Mouse (Mus musculus): ENCODE measurements around the gene Mrpl46.
A peak's percentile ranks its signal among the peaks of the same experiment; 100 is the strongest.

Mrpl46 gene

DNA sequence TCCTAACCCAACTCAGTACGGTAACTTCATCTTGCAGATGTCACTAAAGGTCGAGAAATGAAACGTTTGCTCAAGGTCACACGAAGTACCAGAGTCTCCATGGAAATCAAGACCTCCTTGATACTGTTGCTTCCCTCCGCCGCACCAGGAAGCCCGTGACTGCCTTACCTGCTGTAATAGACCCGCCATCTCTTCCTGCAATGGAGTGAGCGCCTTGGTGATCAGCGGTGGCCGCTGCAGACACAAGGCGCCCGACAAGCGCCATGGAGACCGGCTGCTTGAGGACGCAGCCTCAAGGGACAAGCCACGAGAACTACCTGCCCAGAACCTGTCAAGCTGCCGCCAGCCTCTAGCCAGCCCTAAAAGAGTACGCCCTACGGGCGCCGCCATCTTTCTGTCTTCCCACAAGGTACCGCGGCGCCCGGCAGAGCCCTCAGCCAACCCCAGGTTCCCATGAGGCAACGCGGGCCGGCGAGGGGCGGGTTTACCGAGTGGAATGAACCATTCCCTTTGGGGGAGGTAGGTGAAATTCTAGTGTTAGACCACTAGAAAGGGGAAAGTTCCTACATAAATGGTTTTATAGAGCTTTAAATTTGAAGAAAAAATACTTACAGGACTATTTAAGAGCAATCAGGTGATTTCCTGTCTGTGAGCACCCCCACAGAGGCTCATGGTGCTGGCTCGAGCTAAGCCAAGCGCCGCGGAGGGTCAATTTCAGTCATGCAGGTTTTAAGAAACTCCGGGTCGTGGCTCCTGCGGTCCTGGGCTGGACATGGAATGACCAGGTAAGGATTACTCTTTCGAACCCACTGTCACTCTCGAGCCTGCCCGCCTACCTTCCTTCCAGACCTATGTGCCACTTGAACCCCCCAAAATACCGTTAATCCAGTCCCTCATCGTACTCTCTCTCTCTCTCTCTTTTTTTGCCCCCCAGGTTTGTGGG, at the start of gene Mrpl46, which contains the start of gene Mrps11:
TSS of gene Mrpl46 (minus strand) at position 893 of the 943 bp plus-strand sequence.
TSS of gene Mrps11 (plus strand) at position 481 of the 943 bp plus-strand sequence.
- peak; percentile 90 to 96 for DNase-seq (ENCODE audit: inconsistent age in 2 of 2, low spot score in 1 of 2)

DNA sequence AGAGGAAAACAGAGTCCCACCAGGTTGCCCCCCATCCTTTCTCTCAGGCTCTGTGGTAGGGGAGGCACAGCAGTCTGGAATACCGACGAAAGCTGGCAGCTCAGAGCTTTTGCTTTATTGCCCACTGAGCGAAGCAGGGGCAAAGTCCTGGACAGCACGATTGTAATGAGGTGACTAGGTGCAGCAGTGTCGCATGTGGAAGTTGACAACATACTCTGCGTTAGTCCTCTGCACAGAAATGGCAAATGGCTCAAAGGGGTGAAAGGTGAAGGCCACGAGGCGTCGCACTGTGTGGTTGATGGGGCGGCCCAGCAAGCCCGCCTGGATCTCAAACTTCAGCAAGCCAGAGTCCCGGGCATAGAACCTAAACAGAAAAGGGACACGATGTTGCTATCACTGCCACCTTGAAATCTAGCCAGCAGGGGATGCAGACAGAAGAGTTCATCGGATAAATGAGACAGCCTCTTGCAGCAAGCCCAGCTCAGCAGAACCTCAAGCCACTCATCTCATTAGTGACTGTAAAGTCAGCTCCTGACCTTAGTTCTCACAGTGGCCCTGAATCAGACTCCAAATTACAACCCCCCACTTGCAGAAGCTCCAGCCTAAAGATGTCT, 44.5 kb upstream of the Mrpl46 start:
- peak; percentile 72 to 73 for DNase-seq (ENCODE audit: inconsistent age in 2 of 2, low spot score in 1 of 2)

DNA sequence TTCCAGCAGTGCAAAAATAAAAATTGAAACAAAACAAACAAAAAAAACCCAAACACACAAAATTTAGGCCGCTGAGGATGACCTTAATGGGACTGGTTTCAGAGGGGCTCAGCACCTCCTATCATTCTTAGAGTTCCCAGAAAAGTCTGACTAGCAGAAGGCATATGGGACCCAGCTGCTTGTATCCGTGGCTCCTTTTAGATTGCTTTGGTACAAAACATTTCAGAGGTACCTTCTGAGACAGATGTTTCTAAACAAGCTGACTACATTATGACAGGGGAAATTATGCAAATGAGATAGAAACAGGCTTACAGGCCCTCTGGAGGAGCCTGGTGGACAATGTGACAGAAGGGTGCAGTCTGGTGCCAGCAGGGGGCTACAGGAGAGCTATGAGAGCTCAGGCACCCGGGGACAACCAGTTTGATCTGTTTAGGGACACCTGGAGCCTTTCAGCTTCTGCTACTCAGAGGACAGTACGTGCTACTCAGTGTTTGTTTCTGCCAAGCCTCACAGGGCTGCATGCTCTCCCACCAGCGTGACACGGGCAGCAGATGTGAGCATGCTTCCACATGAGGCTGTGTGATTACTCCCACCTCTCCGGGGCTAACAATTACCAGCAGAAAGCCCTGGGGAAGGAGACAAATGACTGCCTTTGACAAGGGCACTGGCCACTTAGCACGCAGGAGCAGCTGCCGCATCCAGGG, 43.5 kb upstream of the Mrpl46 start:
- DNase-seq (ENCODE audit: inconsistent age in 2 of 2, low spot score in 1 of 2): peak; percentile 35 to 48

DNA sequence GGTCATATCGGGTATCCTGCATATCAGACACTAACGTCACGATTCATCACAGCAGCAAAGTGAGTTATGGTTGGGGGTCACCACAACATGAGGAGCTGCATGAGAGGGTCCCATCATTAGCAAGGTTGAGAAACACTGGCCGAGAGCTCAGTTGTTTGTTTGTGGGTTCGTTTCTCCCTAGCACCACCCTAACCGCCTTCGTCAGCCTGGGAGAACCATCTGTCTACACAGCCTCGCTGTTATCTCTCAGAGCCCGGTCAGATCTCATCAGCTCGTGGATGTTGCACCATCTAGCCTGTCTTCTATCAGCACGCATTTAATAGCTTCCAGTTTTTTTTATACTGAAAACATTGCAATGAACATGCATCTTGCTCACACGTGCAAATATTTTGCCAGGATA, 35.0 kb upstream of the Mrpl46 start:
- peak in 1 of 2 experiments; percentile 33 for DNase-seq (ENCODE audit: inconsistent age in 2 of 2, low spot score in 1 of 2)

DNA sequence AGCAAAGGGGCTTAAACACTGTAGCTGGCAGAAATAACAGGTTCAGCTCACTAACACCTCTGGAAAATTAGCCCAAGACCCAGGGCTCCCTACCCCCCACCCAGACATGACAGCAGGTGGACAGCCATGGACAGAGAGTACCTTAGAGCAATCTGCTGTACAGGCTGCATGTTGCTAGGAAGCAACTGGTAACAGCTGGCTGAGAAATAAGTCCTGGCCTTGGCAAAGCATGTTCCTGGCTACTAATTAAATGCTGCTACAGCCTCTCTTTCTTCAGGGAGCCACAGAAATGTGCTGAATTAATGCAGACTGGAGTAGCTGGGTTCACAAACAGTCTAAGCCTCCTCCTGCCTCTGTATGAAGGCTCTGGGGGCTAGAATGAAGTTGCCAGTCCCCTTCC, 31.4 kb upstream of the Mrpl46 start:
- DNase-seq (ENCODE audit: inconsistent age in 2 of 2, low spot score in 1 of 2): no peak

DNA sequence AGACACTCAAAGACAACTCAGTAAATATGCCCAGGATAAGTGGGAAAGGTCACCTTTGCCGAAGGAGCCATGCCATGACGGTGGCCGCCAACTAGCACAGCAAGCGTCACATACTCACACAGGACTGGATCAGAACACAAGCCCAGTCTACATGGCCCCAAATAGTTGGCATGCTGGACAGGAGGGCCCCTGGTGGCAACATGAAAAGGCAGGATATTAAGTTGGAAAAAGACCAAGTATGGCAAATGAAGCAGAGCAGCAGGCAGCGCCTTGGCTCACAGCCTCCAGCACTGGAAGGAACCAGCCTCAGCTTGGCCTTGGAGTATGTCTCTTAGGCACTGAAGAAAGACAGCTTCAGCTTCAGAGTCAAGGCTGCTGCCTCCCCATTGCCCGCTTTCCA, 30.5 kb upstream of the Mrpl46 start:
- peak in 1 of 2 experiments; percentile 56 for DNase-seq (ENCODE audit: inconsistent age in 2 of 2, low spot score in 1 of 2)

DNA sequence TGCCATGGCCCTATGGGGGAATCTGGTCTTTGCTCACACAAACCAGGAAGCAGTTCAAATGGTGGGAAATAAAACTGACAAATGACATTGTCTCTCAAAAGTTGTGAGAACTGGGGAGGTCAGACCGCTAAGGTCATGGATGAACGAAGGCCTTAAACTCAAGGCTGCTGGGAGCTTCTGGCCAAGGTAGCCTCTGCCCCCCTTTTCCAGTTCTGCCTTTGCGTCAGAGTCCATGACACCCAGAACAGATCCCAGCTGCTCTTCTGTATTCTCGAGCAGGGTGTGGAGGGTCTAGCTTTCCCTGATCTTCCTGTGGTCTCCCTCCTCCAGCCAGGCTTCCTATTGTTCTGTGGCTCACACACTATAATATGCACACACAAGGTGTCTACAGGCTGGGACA, 23.9 kb upstream of the Mrpl46 start:
- DNase-seq (ENCODE audit: inconsistent age in 2 of 2, low spot score in 1 of 2): peak in 1 of 2 experiments; percentile 67

DNA sequence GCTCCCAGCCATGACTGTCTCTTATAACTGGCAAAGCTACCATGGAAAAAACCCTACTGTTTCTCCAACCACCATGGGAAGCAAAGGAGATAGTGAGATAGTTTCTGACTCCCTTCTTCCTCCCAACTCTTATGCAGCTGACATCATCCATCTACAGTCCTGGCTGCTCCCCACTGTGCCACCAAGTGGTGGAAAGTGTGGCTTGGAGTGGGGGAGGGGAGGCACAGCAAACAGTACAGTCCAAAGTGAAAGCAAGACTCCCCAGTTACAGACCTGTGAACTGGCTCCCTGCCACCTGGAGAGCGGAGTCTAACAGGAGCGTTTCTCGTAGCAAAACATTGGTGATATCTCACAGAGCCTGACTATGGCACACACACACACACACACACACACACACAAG, 20.5 kb upstream of the Mrpl46 start:
- peak in 1 of 2 experiments; percentile 56 for DNase-seq (ENCODE audit: inconsistent age in 2 of 2, low spot score in 1 of 2)

DNA sequence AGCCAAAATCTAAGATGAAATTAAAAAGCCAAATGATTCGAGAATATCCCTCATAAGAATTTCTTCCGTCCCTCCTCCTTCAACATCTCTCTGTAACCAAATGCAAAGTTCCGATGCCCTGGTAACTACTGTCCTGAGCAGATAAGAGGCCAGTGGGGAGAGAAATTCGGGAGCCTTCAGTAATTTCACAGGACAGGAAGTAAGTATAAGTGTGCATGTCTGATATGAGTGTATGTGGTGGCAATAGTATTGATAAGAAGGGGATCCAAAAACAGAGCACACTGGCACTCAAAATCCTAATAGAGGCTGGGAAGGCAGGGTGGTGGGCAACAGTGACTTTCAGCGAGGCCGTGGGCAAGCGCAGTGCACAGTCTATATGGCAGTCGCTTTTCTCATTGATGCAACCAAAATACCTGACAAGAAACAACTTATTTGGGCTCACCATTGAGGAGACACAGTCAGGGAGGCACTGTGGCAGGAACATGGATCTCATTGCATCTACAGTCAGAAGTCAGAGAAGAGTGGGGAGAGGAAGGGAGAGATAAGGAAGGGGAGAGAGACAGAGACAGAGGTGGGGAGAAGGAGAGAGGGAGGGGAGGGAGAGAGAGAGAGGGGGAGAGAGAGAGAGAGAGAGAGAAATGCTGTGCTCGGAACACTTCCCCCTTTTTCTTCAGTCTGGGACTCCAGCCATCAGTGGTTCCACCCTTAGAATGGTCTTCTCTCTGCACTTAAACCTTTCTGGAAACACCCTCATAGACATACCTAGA, 16.6 kb upstream of the Mrpl46 start:
- DNase-seq (ENCODE audit: inconsistent age in 2 of 2, low spot score in 1 of 2): no peak

DNA sequence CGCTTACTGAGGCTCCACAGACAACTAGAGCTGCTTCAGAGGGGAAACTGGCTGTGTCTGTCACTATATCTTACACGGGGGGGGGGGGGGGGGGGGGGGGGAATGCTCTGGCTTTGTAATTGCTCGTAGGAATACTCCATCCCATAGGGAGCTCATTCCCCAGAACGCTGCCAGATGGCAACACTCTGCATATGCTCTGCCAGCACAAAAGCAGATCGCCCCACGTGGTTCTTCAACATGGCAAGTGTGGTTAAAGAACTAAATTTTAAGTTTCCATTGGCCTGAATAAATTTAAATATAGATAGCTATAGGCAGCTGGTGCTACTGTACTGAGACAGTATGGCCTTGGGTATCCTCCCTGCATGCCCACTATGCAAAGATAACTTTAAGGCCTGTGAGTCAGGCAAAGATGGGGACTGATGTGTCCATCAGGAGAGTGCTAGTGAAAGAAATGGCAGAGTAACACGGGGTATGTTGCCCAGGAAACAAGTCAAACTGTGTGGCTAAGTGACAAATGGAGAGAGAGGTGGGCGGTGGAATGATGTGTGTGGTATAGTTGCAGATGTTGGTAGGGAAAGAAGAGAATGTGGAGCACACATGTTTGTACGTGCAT, 14.6 kb upstream of the Mrpl46 start:
- peak in 1 of 2 experiments; percentile 33 for DNase-seq (ENCODE audit: inconsistent age in 2 of 2, low spot score in 1 of 2)

DNA sequence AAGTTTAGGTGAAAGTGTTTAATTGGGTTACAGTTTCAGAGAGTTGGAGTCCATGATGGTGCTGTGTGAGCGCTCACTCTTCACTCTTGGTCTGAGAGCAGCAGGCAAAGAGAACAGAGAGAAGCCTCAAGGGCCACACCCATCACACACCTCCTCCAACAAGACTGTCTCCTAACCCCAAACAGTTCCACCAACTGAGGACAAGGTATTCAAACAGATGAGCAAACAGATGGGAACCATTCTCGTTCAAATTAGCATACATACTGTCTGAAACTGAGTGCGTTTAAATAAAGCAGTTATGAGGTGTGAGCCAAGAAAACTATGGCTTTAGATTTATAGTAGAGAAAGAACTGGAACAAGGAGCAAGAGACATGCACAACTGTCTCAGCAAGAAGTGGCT, 13.3 kb upstream of the Mrpl46 start:
- no peak for DNase-seq (ENCODE audit: inconsistent age in 2 of 2, low spot score in 1 of 2)

DNA sequence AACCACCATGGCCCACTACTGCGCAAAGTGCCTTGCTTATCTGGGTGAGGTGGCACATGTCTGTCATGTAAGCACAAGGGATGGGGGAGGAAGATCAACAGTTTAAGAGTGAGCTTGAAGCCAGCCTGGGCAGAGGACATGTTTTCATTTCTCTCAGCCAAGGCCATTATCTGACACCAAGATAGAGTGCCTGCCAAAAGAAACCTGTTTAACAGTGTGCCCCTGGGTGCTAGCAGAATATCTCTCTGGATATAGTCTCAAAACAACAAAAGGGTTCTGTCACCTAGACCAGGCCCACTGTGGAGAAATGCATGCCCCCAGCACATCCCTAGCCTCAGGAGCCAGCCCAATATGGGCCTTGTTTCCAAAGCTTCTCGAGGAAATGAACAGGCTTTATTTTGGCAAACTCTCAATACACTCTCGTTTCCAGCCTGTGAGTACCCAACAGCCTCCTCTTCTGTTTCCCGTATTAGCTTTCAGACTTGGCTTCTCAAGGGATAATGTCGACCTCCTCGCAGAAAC, 11.3 kb upstream of the Mrpl46 start:
- DNase-seq (ENCODE audit: inconsistent age in 2 of 2, low spot score in 1 of 2): peak; percentile 46 to 80

DNA sequence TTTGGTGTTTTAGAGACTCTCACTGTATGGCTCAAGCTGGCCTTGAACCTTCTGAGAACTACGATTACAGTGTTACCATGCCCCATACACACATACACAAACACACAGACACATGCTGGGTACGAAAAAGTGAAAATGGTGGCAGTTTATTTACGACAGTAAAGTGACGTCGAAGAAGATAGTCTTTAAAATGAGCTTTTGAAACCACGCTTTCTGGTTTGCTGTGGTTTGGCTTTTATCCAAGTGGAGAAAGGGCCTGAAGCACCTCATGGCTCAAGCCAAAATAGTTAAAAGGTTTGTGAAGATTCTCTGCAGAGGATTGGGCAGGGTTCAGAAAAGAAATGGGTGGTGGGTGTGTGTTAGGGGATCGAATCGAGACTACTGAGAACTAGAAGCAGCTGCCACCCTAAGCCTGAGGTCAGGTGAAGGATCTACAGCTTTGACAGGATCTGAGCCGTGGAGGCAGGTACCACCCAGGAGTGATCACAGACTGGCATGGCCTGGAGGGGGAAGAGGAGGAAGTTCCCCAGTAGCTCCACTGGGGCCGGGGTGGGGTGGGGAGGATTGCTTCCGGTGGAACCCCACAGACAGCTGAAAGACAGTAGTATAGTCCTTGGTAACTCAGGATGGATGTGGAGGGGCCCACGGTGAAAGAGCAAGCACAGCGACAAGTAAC, 10.7 kb upstream of the Mrpl46 start:
- DNase-seq (ENCODE audit: inconsistent age in 2 of 2, low spot score in 1 of 2): peak in 1 of 2 experiments; percentile 51

DNA sequence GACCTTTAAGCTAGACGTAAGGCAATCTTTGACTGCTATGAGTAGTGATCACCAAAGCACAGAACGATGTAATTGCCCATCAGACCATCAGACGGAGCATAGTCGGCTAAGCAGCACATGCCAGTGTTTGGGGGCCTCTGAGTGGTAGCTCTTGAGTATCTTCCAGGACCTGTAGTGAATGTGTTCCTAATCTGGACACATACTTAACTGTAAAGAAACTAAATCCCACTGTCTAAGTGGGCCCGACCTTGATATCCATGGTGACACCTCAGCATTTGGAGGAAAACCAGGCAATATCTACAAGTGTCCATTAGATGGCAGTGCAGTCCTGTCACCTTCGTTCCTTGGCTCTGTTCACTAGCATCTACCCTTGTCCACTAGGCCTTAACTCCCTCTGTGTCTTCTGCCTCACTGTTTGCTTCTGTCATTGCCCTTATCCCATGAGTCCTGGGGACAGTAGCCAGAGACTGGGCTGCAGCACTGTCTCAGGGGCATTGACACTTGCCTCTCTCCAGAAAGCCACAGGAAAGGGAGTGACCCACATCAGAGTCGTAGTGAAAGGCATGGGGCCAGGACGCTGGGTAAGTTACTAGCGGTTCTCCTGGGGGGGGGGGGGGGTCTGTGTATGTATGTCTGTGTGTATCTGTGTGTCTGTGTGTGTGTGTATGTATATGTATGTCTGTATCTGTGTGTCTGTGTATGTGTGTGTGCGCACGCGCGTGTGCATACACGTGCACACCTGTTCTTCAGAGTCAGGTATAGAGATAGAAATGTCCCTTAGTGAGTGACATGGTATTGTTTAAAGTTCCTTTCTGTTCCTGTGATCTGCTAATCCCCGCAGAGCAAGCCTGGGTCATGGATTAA, 8.3 kb upstream of the Mrpl46 start:
- peak; percentile 67 to 90 for DNase-seq (ENCODE audit: inconsistent age in 2 of 2, low spot score in 1 of 2)

DNA sequence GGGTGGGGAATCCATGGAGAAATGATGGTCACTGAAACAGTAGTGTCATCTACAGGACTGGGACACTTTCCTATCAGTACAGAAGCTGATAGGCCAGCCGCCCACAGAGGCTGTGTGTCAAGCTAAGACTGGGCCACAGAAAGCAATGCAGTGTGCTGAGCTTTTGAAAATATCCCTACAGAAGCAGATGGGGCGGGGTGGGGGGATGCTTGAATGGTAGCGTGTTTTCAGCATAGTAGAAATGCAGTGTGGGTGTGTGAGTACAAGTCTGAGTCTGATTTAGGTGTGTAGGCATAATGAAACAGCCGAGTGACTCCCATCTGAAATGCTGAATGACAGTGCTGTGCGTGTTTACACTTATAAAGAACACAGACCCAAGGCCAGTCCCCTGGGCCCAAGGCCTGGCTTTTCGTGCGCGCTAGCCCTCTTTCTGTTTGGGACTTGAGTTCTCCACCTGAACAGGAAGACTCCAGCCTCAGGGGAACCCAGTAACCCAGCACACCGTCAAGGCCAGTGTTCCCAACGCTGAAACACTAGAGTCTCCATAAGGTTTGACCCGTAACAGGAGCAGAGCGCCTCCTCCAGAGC, 4.6 kb upstream of the Mrpl46 start:
- peak; percentile 74 to 85 for DNase-seq (ENCODE audit: inconsistent age in 2 of 2, low spot score in 1 of 2)

DNA sequence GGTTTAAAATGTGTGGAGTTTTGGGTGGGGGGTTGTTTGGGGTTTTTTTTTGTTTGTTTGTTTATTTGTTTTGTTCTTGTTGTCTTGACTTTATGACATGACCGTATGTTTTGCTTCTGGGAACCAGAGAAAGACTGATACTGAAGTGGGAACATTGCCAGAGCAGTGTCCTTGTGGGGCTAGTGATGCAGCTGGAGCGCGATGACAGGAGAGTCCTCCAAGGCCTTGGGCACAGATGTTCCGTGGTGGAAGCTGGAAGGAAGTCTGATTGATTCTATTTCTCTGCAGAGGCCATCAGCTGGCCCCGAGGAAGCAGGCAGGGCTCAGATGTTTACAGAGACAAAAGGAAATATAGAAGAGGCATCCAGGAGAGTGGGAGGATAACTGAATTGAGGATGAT, 2.6 kb upstream of the Mrpl46 start:
- peak; percentile 87 to 93 for DNase-seq (ENCODE audit: inconsistent age in 2 of 2, low spot score in 1 of 2)

DNA sequence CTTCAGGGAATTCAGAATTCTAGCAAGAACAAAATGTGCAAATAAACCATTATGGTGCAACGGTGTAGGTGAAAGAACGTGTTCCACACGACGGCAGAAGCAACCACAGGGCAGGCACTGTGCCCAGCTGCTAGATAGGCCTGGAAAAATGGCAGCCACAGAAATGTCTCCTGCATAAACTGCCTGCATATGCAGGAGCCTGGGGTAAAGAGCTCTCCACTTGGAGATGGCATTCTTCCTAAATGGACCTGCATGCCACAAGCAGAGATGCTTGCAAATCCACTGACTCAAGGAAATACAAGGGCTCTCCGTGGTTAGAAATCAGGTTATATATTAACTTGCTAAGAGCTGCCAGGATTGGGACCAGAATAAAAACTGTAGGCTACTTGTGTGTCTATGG, 4.6 kb downstream of the Mrpl46 start:
- DNase-seq (ENCODE audit: inconsistent age in 2 of 2, low spot score in 1 of 2): no peak

DNA sequence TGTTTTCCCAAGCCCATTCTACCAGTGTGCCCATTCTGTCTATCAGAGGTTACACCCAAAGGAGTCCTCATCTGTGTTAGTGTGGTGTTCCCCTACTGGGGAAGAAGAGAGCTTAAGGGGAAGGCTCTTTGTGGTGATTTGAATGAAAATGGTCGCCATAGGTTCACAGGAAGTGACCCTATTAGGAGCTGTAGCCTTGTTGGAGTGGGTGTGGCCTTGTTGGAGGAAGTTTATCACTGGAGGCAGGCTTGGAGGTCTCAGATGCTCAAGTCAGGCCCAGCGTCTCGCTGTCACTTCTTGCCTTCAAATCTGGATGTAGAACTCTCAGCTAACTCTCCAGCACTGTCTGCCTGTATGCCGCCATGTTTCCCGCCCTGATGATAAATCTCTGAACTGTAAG, 12.4 kb downstream of the Mrpl46 start:
- no peak for DNase-seq (ENCODE audit: inconsistent age in 2 of 2, low spot score in 1 of 2)

Data from adrenal gland, adult (tissue).